Comparison of ENCODE assay signal across 19 mouse cellular contexts in genomic region chr4:77586624-77587023, GRCm38 (mm10).
DNase-seq lines count a peak whose midpoint lies in the region; ATAC-seq and TF ChIP-seq lines count a peak whose summit lies in the region.
"Had no signal": no experiment of that assay in that cellular context is flagged by ENCODE, and none has a peak within 500 bp of the region (broad histone marks: within the 10 kb centered on the region; RNA-seq: fewer than 3 reads in every experiment).

No protein-coding gene starts in this region.

- ATAC-seq in frontal cortex, adult (ENCODE audit: low TSS enrichment): peak; percentile 80
- ATAC-seq: midbrain, embryonic 15.5 days had no signal

- no peak for TF ChIP-seq POLR2A in brain, embryonic 14.5 days (IDR thresholded peaks at IDR 0.05; ENCODE audit: borderline replicate concordance, extremely low read depth, insufficient read depth, insufficient read length, poor library complexity, severe bottlenecking)

- intact Hi-C loops in left cerebral cortex, postnatal 14 days (cut with DNase I): no loop called here
- intact Hi-C loops in left cerebral cortex, postnatal 36 days (cut with DNase I): no loop called here

- DNase-seq in frontal cortex, postnatal 25 days (ENCODE audit: low spot score in 2 of 2): no peak
- peak; percentile 49 to 50 for DNase-seq in left cerebral cortex, postnatal 14 days (ENCODE audit: low spot score in 2 of 2)
- no peak for DNase-seq in left cerebral cortex, postnatal 36 days (ENCODE audit: low spot score in 2 of 2)
- peak; percentile 84 for DNase-seq in brain, embryonic 14.5 days (ENCODE audit: low read depth)
- peak; percentile 8 to 42 for DNase-seq in frontal cortex, adult 2 months (ENCODE audit: extremely low spot score in 1 of 2, low spot score in 1 of 2)
- DNase-seq in heart, adult 9 months (ENCODE audit: low spot score in 2 of 2): no peak
- DNase-seq: adrenal gland, postnatal 25 days; cerebellum, adult 11-12 months; cerebellum, postnatal 10 days; gastrocnemius, adult 2 months; heart, postnatal 36 days; kidney, adult 8-10 months; kidney, postnatal 10 days; liver; lung, postnatal 4 days; retina, postnatal 1 day; spleen, adult 18-20 months had no signal

- TF ChIP-seq CTCF in brain, embryonic 14.5 days (IDR thresholded peaks at IDR 0.05; ENCODE audit: borderline replicate concordance, extremely low read depth, insufficient read depth, insufficient read length): no peak

Comparison
In these comparisons a context has a peak if more than half of its experiments do, and no peak if none do; other contexts are left out.
1. DNase-seq: peak in left cerebral cortex, postnatal 14 days (2 of 2), brain, embryonic 14.5 days (single experiment) and frontal cortex, adult 2 months (2 of 2); none in frontal cortex, postnatal 25 days (0 of 2), left cerebral cortex, postnatal 36 days (0 of 2) and heart, adult 9 months (0 of 2).